Mouse (Mus musculus): ENCODE measurements around the gene Entpd6. TPM values are rescaled to one million over a fixed set of nuclear protein-coding genes. Genes with fewer than 3 reads are reported as not detected.
A peak's percentile ranks its signal among the peaks of the same experiment; 100 is the strongest.

Entpd6 gene
- 26.5 and 28.3 TPM in 2 replicates for polyA plus RNA-seq (2015; fragmentation: Nextera tagmentation; extraction: Ambion mirVana)

DNA sequence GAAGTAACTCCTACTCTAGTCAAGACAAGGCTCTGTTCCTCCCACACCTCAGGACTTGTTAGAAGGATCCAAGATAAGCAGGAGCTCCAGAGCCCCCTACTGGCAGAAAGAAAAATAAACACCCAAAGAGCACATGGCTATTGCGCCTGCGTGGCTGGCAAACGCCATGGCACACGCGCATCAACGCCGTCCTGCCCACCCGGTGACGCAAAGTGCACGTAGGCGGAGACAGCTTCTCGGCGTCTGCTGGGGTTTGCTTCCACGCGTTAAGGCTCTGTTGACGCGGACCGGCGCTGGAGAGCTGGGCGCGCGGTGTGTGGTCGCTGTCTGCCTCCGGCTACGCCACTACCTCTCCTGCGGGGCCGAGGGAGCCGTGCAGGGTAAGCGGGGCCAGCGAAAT is at the start of gene Entpd6:
Gene Entpd6, plus strand, starts transcription at position 189 of the 400 bp plus-strand sequence.
- H3K9ac ChIP-seq: peak within 1 kb of the TSS; percentile 74
- WGBS: under 1% methylated on average over 30 of the region's 30 CpGs
- H3K4me3 ChIP-seq (replicated peaks): peak within 1 kb of the TSS; percentile 62
- H3K27me3 ChIP-seq (replicated peaks): no peaks in the 10 kb centered on the region
- H3K4me2 ChIP-seq (replicated peaks): peak within 1 kb of the TSS; percentile 93
- peaks cover 3% of the 10 kb centered on the region; the same call in 1 of the 2 replicates for H3K36me3 ChIP-seq
- H3K27ac ChIP-seq: peak within 1 kb of the TSS; percentile 86
- H3K9me3 ChIP-seq: no peaks in the 10 kb centered on the region
- H3K4me1 ChIP-seq (replicated peaks): peaks cover 3% of the 10 kb centered on the region; the same call in 1 of the 2 replicates
- ATAC-seq: peak; percentile 98

- H3K27ac ChIP-seq: no peak overlapping the region
- no peak for ATAC-seq
- no peaks in the 10 kb centered on the region for H3K9me3 ChIP-seq
- no peak overlapping the region for H3K4me2 ChIP-seq (replicated peaks)
- 75% methylated on average over 4 of the region's 4 CpGs for WGBS
- no peaks in the 10 kb centered on the region for H3K36me3 ChIP-seq
- H3K9ac ChIP-seq: no peak overlapping the region
- H3K4me1 ChIP-seq (replicated peaks): no peaks in the 10 kb centered on the region
- no peaks in the 10 kb centered on the region for H3K27me3 ChIP-seq (replicated peaks)
- no peak overlapping the region for H3K4me3 ChIP-seq (replicated peaks)
Observed at GRCm38 (mm10) chr2:150712167-150712674, 36.6 kb upstream of the Entpd6 start.

DNA sequence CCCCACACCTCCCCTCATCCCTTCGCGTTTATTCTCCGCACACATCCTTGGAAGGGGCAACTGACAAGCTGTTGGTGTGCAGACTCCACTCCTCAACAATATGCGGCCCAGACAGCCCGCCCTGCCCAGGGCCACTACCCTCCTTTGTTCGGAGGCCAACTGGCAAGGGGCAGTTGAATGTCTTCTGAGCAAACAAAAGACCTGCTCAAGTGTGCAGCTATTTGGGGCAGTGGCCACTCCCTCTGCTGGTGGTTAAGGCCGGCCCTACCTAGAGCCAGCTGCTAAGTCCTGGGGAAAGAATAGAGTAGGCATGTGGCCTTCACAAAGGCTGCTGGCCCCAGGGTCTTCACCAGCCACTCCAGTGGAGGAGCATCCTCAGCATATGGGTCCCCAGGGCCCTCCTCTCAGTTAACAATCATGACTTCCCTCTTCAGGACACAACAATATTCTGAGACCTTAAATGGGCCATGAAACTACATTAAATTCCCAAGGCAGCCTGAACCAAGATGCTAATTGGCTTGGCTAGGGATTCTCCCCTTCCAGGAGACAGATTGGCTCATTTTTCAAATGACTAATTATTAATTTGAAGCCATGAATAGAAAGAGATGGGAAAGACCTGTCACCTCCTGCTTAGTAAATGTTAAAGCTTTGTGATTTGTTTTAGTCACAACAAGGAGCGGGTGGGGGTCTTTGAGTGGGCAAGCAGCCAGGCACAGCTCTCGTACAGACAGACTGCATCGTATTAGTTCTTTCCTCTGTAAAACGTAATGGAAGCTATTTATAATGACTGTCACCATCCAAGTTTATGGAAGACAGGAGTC is 12.9 kb upstream of the Entpd6 start:
- Histone ChIP-seq H3K4me1 (replicated peaks) (no peaks in the 10 kb centered on the region), H3K27ac (no peak overlapping the region), H3K4me3 (replicated peaks) (no peak overlapping the region), H3K36me3 (no peaks in the 10 kb centered on the region), H3K9ac (no peak overlapping the region), H3K4me2 (replicated peaks) (no peak overlapping the region), H3K27me3 (replicated peaks) (no peaks in the 10 kb centered on the region), H3K9me3 (no peaks in the 10 kb centered on the region)
- WGBS: 68% methylated on average over 11 of the region's 11 CpGs
- ATAC-seq: no peak

DNA sequence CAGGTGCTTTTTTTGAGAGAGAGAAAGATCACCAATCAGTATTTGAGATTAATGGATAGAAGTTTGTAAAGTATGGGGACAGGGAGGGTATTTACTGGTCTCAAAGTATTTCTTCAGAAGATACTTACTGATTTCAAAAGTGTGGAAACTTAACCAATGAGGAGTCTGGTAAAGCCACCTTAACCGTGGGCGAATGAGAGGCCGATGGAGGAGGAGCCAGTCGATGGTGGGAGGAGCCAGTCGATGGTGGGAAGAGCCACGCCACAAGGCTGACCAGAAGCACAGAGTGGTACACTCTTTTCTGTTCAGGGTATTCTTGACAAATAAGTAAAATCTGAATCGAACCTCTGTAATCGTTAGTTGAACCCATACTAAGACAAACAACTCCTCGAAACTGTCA is 11.0 kb upstream of the Entpd6 start:
- Histone ChIP-seq H3K4me2 (replicated peaks) (no peak overlapping the region), H3K4me1 (replicated peaks) (no peaks in the 10 kb centered on the region), H3K4me3 (replicated peaks) (no peak overlapping the region), H3K36me3 (no peaks in the 10 kb centered on the region), H3K27me3 (replicated peaks) (no peaks in the 10 kb centered on the region), H3K27ac (no peak overlapping the region), H3K9ac (no peak overlapping the region), H3K9me3 (no peaks in the 10 kb centered on the region)
- WGBS: 82% methylated on average over 9 of the region's 9 CpGs
- no peak for ATAC-seq

- no peak overlapping the region for H3K27ac ChIP-seq
- WGBS: 51% methylated on average over 10 of the region's 10 CpGs
Observed at GRCm38 (mm10) chr2:150740145-150740841, 8.5 kb upstream of the Entpd6 start.

DNA sequence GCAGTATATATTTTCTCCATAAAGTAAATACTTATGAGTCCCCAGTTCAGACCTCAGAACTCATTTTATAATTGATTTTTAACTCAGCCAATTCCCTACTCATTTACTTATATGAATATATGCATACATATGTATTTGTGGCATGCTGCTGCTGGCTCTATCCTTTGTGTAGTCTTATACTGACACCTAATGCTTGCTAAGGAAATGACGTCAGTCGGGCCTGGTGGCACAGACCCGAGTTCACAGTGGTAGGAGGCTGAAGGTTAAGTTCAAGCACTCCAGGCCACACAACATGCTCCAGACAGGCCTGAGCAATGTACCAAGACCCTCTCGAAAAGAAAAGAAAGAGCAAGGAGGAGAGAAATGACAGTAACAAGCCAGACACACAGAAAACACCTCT is 7.4 kb upstream of the Entpd6 start:
- Histone ChIP-seq H3K9ac (no peak overlapping the region), H3K27me3 (replicated peaks) (no peaks in the 10 kb centered on the region), H3K36me3 (no peaks in the 10 kb centered on the region), H3K4me3 (replicated peaks) (no peak overlapping the region), H3K4me1 (replicated peaks) (no peaks in the 10 kb centered on the region), H3K9me3 (no peaks in the 10 kb centered on the region), H3K27ac (no peak overlapping the region), H3K4me2 (replicated peaks) (no peak overlapping the region)
- WGBS: 54% methylated on average over 4 of the region's 4 CpGs
- ATAC-seq: no peak

More at GRCm38 (mm10) chr2:150740145-150740841, 8.5 kb upstream of the Entpd6 start:
- no peak for ATAC-seq
- no peak overlapping the region for H3K9ac ChIP-seq
- no peaks in the 10 kb centered on the region for H3K4me1 ChIP-seq (replicated peaks)
- H3K36me3 ChIP-seq: no peaks in the 10 kb centered on the region
- no peak overlapping the region for H3K4me3 ChIP-seq (replicated peaks)
- H3K27me3 ChIP-seq (replicated peaks): no peaks in the 10 kb centered on the region
- H3K4me2 ChIP-seq (replicated peaks): no peak overlapping the region
- no peaks in the 10 kb centered on the region for H3K9me3 ChIP-seq

DNA sequence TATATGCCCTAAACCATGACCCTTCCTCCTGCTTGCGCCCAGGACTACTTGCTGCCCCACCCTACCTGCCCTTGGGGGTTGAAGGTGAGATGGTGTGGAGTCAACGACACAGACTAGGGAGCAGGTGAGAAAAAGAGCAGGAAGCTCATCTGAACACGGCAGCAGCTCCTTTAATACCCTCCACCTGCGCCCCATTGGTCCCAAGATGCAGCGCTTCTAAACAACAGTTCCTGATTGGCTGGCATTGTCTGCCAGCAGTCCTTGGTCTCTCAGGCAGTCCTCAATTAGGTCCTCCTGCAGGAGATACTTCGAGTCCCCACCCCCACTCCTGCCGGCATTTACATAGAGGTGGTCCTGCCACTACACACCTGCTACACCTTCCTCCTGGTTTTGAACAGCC is 3.8 kb upstream of the Entpd6 start:
- ATAC-seq: no peak
- Histone ChIP-seq H3K27me3 (replicated peaks) (no peaks in the 10 kb centered on the region), H3K36me3 (no peaks in the 10 kb centered on the region), H3K4me2 (replicated peaks) (no peak overlapping the region), H3K27ac (no peak overlapping the region), H3K4me3 (replicated peaks) (no peak overlapping the region), H3K9me3 (no peaks in the 10 kb centered on the region), H3K9ac (no peak overlapping the region), H3K4me1 (replicated peaks) (no peaks in the 10 kb centered on the region)
- whole genome bisulfite sequencing: 56% methylated on average over 7 of the region's 7 CpGs

GRCm38 (mm10) chr2:150749283-150749682 is 441 bp downstream of the Entpd6 start:
- ATAC-seq: peak; percentile 83
- Histone ChIP-seq H3K4me1 (replicated peaks) (peaks cover 3% of the 10 kb centered on the region; the same call in 1 of the 2 replicates), H3K4me3 (replicated peaks) (peak overlapping the region; percentile 62), H3K27me3 (replicated peaks) (no peaks in the 10 kb centered on the region), H3K4me2 (replicated peaks) (peak overlapping the region; percentile 93), H3K36me3 (peaks cover 3% of the 10 kb centered on the region; the same call in 1 of the 2 replicates), H3K9ac (peak overlapping the region; percentile 74), H3K9me3 (no peaks in the 10 kb centered on the region), H3K27ac (peak overlapping the region; percentile 86)
- WGBS: under 1% methylated on average over 24 of the region's 24 CpGs

- H3K27ac ChIP-seq: no peak overlapping the region; the same call in 1 of the 2 replicates
- peaks cover 3% of the 10 kb centered on the region; the same call in 1 of the 2 replicates for H3K4me1 ChIP-seq (replicated peaks)
- H3K4me3 ChIP-seq (replicated peaks): 0 out of 2 replicates have a peak overlapping the region, but pooled peaks have one; percentile 62
- no peaks in the 10 kb centered on the region for H3K9me3 ChIP-seq
- ATAC-seq: no peak
- no peak overlapping the region for H3K9ac ChIP-seq
- 66% methylated on average over 13 of the region's 13 CpGs for WGBS
- H3K36me3 ChIP-seq: peaks cover 3% of the 10 kb centered on the region; the same call in 1 of the 2 replicates
- H3K27me3 ChIP-seq (replicated peaks): no peaks in the 10 kb centered on the region
- H3K4me2 ChIP-seq (replicated peaks): peak overlapping the region; percentile 93
Observed at GRCm38 (mm10) chr2:150750129-150750979, 1.5 kb downstream of the Entpd6 start.

- Histone ChIP-seq H3K4me1 (replicated peaks) (peaks cover 3% of the 10 kb centered on the region; the same call in 1 of the 2 replicates), H3K4me3 (replicated peaks) (no peak overlapping the region), H3K9me3 (no peaks in the 10 kb centered on the region), H3K9ac (no peak overlapping the region), H3K27me3 (replicated peaks) (no peaks in the 10 kb centered on the region), H3K27ac (no peak overlapping the region), H3K4me2 (replicated peaks) (no peak overlapping the region), H3K36me3 (peaks cover 11% of the 10 kb centered on the region; the same call in 1 of the 2 replicates)
- 92% methylated on average over 3 of the region's 3 CpGs for WGBS
- no peak for ATAC-seq
Observed at GRCm38 (mm10) chr2:150755016-150755415, 6.2 kb downstream of the Entpd6 start.

- ATAC-seq: no peak
- no peak overlapping the region for H3K27ac ChIP-seq
- peaks cover 19% of the 10 kb centered on the region for H3K36me3 ChIP-seq
- WGBS: 84% methylated on average over 7 of the region's 7 CpGs
- no peaks in the 10 kb centered on the region for H3K9me3 ChIP-seq
- H3K9ac ChIP-seq: no peak overlapping the region
- no peak overlapping the region for H3K4me3 ChIP-seq (replicated peaks)
- H3K4me1 ChIP-seq (replicated peaks): no peaks in the 10 kb centered on the region
- H3K27me3 ChIP-seq (replicated peaks): no peaks in the 10 kb centered on the region
- H3K4me2 ChIP-seq (replicated peaks): no peak overlapping the region
Observed at GRCm38 (mm10) chr2:150761476-150761875, 12.6 kb downstream of the Entpd6 start.
